Mouse (Mus musculus): Measurements from ENCODE around the gene Doxl2. TPM values are rescaled to one million over a fixed set of nuclear protein-coding genes. Genes with fewer than 3 reads are reported as not detected.
A peak's percentile ranks its signal among the peaks of the same experiment; 100 is the strongest.

Doxl2 gene
- polyA plus RNA-seq, 1 experiment from 2014 or later = not detected

- Histone ChIP-seq H3K9me3 (replicated peaks; ENCODE audit: control insufficient read depth, low read length) (no peaks in the 10 kb centered on the region; the same call in 1 of the 2 replicates), H3K4me1 (ENCODE audit: control insufficient read depth, insufficient read depth, low read length) (peaks cover 4% of the 10 kb centered on the region), H3K9ac (ENCODE audit: low read length) (no peak overlapping the region), H3K4me3 (ENCODE audit: low read length) (no peak overlapping the region), H3K27ac (ENCODE audit: low read length) (no peak overlapping the region), H3K36me3 (ENCODE audit: control insufficient read depth, insufficient read depth) (no peaks in the 10 kb centered on the region), H3K4me2 (ENCODE audit: low read depth, low read length) (no peak overlapping the region), H3K27me3 (ENCODE audit: control insufficient read depth, insufficient read depth, low read length) (peaks cover 2% of the 10 kb centered on the region; the same call in 1 of the 2 replicates)
- WGBS = 80% methylated on average over 3 of the region's 3 CpGs
- no peak for ATAC-seq (replicated peaks; ENCODE audit: extremely low read depth, insufficient read depth, low FRiP score)
Observed at GRCm38 (mm10) chr6:49013458-49013857, 38.7 kb downstream of the Doxl2 start.

GRCm38 (mm10) chr6:49017150-49017549 lies 42.4 kb downstream of the Doxl2 start:
- ATAC-seq (replicated peaks; ENCODE audit: extremely low read depth, insufficient read depth, low FRiP score) = no peak
- Histone ChIP-seq H3K27me3 (ENCODE audit: control insufficient read depth, insufficient read depth, low read length) (no peaks in the 10 kb centered on the region), H3K27ac (ENCODE audit: low read length) (no peak overlapping the region), H3K4me3 (ENCODE audit: low read length) (no peak overlapping the region), H3K9me3 (replicated peaks; ENCODE audit: control insufficient read depth, low read length) (no peaks in the 10 kb centered on the region), H3K9ac (ENCODE audit: low read length) (no peak overlapping the region; the same call in 1 of the 2 replicates), H3K36me3 (ENCODE audit: control insufficient read depth, insufficient read depth) (no peaks in the 10 kb centered on the region), H3K4me2 (ENCODE audit: low read depth, low read length) (0 out of 2 replicates have a peak overlapping the region, but pooled peaks have one; percentile 15), H3K4me1 (ENCODE audit: control insufficient read depth, insufficient read depth, low read length) (no peaks in the 10 kb centered on the region)
- 39% methylated on average over 12 of the region's 12 CpGs for WGBS

GRCm38 (mm10) chr6:49019341-49019740 lies 44.6 kb downstream of the Doxl2 start:
- no peaks in the 10 kb centered on the region for H3K36me3 ChIP-seq (ENCODE audit: control insufficient read depth, insufficient read depth)
- H3K27me3 ChIP-seq (ENCODE audit: control insufficient read depth, insufficient read depth, low read length) = no peaks in the 10 kb centered on the region
- no peak overlapping the region for H3K27ac ChIP-seq (ENCODE audit: low read length)
- H3K4me1 ChIP-seq (ENCODE audit: control insufficient read depth, insufficient read depth, low read length) = no peaks in the 10 kb centered on the region
- H3K9ac ChIP-seq (ENCODE audit: low read length) = no peak overlapping the region
- no peak for ATAC-seq (replicated peaks; ENCODE audit: extremely low read depth, insufficient read depth, low FRiP score)
- no peak overlapping the region for H3K4me3 ChIP-seq (ENCODE audit: low read length)
- WGBS = 90% methylated on average over 1 of the region's 1 CpGs
- H3K4me2 ChIP-seq (ENCODE audit: low read depth, low read length) = no peak overlapping the region
- no peaks in the 10 kb centered on the region for H3K9me3 ChIP-seq (replicated peaks; ENCODE audit: control insufficient read depth, low read length)

GRCm38 (mm10) chr6:49021141-49022012 lies 46.6 kb downstream of the Doxl2 start:
- H3K27ac ChIP-seq (ENCODE audit: low read length) = no peak overlapping the region
- H3K4me2 ChIP-seq (ENCODE audit: low read depth, low read length) = no peak overlapping the region
- no peak overlapping the region for H3K4me3 ChIP-seq (ENCODE audit: low read length)
- H3K9me3 ChIP-seq (replicated peaks; ENCODE audit: control insufficient read depth, low read length) = no peaks in the 10 kb centered on the region
- H3K27me3 ChIP-seq (ENCODE audit: control insufficient read depth, insufficient read depth, low read length) = no peaks in the 10 kb centered on the region
- no peak overlapping the region for H3K9ac ChIP-seq (ENCODE audit: low read length)
- no peaks in the 10 kb centered on the region for H3K36me3 ChIP-seq (ENCODE audit: control insufficient read depth, insufficient read depth)
- no peak for ATAC-seq (replicated peaks; ENCODE audit: extremely low read depth, insufficient read depth, low FRiP score)
- H3K4me1 ChIP-seq (ENCODE audit: control insufficient read depth, insufficient read depth, low read length) = no peaks in the 10 kb centered on the region
- 73% methylated on average over 14 of the region's 14 CpGs for WGBS

GRCm38 (mm10) chr6:49022384-49022783 lies 47.6 kb downstream of the Doxl2 start:
- H3K4me1 ChIP-seq (ENCODE audit: control insufficient read depth, insufficient read depth, low read length) = no peaks in the 10 kb centered on the region
- H3K27me3 ChIP-seq (ENCODE audit: control insufficient read depth, insufficient read depth, low read length) = no peaks in the 10 kb centered on the region
- no peaks in the 10 kb centered on the region for H3K36me3 ChIP-seq (ENCODE audit: control insufficient read depth, insufficient read depth)
- WGBS = 73% methylated on average over 2 of the region's 2 CpGs
- no peak overlapping the region for H3K4me3 ChIP-seq (ENCODE audit: low read length)
- H3K9me3 ChIP-seq (replicated peaks; ENCODE audit: control insufficient read depth, low read length) = no peaks in the 10 kb centered on the region
- no peak overlapping the region for H3K27ac ChIP-seq (ENCODE audit: low read length)
- ATAC-seq (replicated peaks; ENCODE audit: extremely low read depth, insufficient read depth, low FRiP score) = no peak
- H3K4me2 ChIP-seq (ENCODE audit: low read depth, low read length) = no peak overlapping the region
- no peak overlapping the region for H3K9ac ChIP-seq (ENCODE audit: low read length)

- Histone ChIP-seq H3K4me3 (ENCODE audit: low read length) (no peak overlapping the region), H3K27me3 (ENCODE audit: control insufficient read depth, insufficient read depth, low read length) (no peaks in the 10 kb centered on the region), H3K9ac (ENCODE audit: low read length) (no peak overlapping the region), H3K4me1 (ENCODE audit: control insufficient read depth, insufficient read depth, low read length) (no peaks in the 10 kb centered on the region), H3K27ac (ENCODE audit: low read length) (no peak overlapping the region), H3K36me3 (ENCODE audit: control insufficient read depth, insufficient read depth) (no peaks in the 10 kb centered on the region), H3K9me3 (replicated peaks; ENCODE audit: control insufficient read depth, low read length) (no peaks in the 10 kb centered on the region), H3K4me2 (ENCODE audit: low read depth, low read length) (no peak overlapping the region)
- WGBS = 80% methylated on average over 10 of the region's 10 CpGs
- no peak for ATAC-seq (replicated peaks; ENCODE audit: extremely low read depth, insufficient read depth, low FRiP score)
Observed at GRCm38 (mm10) chr6:49023315-49023714, 48.6 kb downstream of the Doxl2 start.

- H3K36me3 ChIP-seq (ENCODE audit: control insufficient read depth, insufficient read depth) = no peaks in the 10 kb centered on the region
- 84% methylated on average over 7 of the region's 7 CpGs for WGBS
- H3K4me2 ChIP-seq (ENCODE audit: low read depth, low read length) = no peak overlapping the region
- H3K4me1 ChIP-seq (ENCODE audit: control insufficient read depth, insufficient read depth, low read length) = no peaks in the 10 kb centered on the region
- no peak overlapping the region for H3K4me3 ChIP-seq (ENCODE audit: low read length)
- H3K27ac ChIP-seq (ENCODE audit: low read length) = no peak overlapping the region
- no peaks in the 10 kb centered on the region for H3K9me3 ChIP-seq (replicated peaks; ENCODE audit: control insufficient read depth, low read length)
- no peak overlapping the region for H3K9ac ChIP-seq (ENCODE audit: low read length)
- no peak for ATAC-seq (replicated peaks; ENCODE audit: extremely low read depth, insufficient read depth, low FRiP score)
- H3K27me3 ChIP-seq (ENCODE audit: control insufficient read depth, insufficient read depth, low read length) = no peaks in the 10 kb centered on the region
Observed at GRCm38 (mm10) chr6:49025290-49025689, 50.5 kb downstream of the Doxl2 start.

- Histone ChIP-seq H3K4me3 (ENCODE audit: low read length) (no peak overlapping the region), H3K36me3 (ENCODE audit: control insufficient read depth, insufficient read depth) (no peaks in the 10 kb centered on the region), H3K9ac (ENCODE audit: low read length) (no peak overlapping the region), H3K4me2 (ENCODE audit: low read depth, low read length) (no peak overlapping the region), H3K4me1 (ENCODE audit: control insufficient read depth, insufficient read depth, low read length) (no peaks in the 10 kb centered on the region), H3K27me3 (ENCODE audit: control insufficient read depth, insufficient read depth, low read length) (no peaks in the 10 kb centered on the region), H3K9me3 (replicated peaks; ENCODE audit: control insufficient read depth, low read length) (no peaks in the 10 kb centered on the region), H3K27ac (ENCODE audit: low read length) (no peak overlapping the region)
- WGBS = 83% methylated on average over 5 of the region's 5 CpGs
- ATAC-seq (replicated peaks; ENCODE audit: extremely low read depth, insufficient read depth, low FRiP score) = no peak
Observed at GRCm38 (mm10) chr6:49026496-49026895, 51.7 kb downstream of the Doxl2 start.

GRCm38 (mm10) chr6:49028019-49028418 lies 53.3 kb downstream of the Doxl2 start:
- 85% methylated on average over 6 of the region's 6 CpGs for WGBS
- H3K4me2 ChIP-seq (ENCODE audit: low read depth, low read length) = no peak overlapping the region

More at GRCm38 (mm10) chr6:49028019-49028418, 53.3 kb downstream of the Doxl2 start:
- no peak overlapping the region for H3K27ac ChIP-seq (ENCODE audit: low read length)
- no peaks in the 10 kb centered on the region for H3K27me3 ChIP-seq (ENCODE audit: control insufficient read depth, insufficient read depth, low read length)
- ATAC-seq (replicated peaks; ENCODE audit: extremely low read depth, insufficient read depth, low FRiP score) = no peak
- H3K4me3 ChIP-seq (ENCODE audit: low read length) = no peak overlapping the region
- no peaks in the 10 kb centered on the region for H3K4me1 ChIP-seq (ENCODE audit: control insufficient read depth, insufficient read depth, low read length)
- no peaks in the 10 kb centered on the region for H3K9me3 ChIP-seq (replicated peaks; ENCODE audit: control insufficient read depth, low read length)
- no peak overlapping the region for H3K9ac ChIP-seq (ENCODE audit: low read length)
- no peaks in the 10 kb centered on the region for H3K36me3 ChIP-seq (ENCODE audit: control insufficient read depth, insufficient read depth)
